Mouse (Mus musculus): ENCODE data around the gene Abcc3.
"Not testable (repeated sequence)": the region's sequence is repeated elsewhere in the genome, so short reads cannot be mapped to it uniquely, and the experiment has no call there.

Gene Abcc3

DNA sequence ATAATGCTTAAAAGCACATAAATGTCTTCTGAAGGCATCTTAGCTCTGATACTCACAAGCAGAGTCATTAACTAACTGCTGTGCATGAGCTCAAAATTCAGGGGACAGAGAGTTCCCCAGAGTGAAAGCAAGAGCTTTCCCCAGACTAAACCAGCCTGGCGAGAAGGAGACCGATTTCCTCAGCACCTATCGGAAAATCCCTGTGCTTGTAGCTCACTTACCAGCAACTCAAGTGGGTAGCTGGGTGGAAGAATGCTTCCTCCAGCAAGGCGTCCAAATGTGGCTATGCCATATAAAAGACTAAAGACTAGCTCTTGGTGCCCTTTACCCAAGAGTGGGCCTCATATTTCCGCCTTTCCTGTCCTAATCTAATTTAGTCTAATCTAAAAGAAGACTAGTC is 9.9 kb upstream of the Abcc3 start:
- DNase-seq (ENCODE audit: low read depth) = no peak

DNA sequence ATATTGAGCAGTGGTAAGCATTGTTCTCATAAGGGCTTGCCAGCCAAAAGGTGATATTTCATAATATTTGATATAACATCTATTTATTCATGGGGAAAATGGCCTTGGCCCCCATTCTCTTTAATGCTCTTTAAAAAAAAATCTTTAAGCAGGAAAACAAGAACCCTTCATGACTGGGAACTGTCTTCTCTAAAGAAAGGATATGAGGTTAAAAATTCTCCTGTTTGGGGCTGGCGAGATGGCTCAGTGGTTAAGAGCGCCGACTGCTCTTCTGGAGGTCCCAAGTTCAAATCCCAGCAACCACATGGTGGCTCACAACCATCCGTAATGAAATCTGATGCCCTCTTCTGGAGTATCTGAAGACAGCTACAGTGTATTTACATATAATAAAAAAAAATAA is 9.2 kb upstream of the Abcc3 start:
- DNase-seq (ENCODE audit: low read depth) = not testable (repeated sequence)

DNA sequence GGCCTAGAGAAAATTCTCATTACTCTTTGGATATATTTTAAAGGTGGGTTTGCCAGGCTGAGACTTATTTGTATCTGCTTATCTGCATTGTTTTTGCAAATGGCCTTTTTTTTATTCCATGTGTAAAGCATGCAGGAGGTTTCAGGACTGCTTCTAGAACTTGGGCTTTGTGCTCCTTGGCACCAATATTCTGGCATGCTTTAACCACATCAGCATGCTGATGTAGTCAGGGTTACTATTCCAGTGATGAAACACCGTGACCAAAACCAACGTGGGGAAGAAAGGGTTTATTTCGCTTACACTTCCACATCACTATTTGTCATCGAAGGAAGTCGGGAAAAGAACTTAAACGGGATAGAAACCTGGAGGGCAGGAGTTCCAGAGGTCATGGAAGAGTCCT is 8.2 kb upstream of the Abcc3 start:
- no peak for DNase-seq (ENCODE audit: low read depth)

DNA sequence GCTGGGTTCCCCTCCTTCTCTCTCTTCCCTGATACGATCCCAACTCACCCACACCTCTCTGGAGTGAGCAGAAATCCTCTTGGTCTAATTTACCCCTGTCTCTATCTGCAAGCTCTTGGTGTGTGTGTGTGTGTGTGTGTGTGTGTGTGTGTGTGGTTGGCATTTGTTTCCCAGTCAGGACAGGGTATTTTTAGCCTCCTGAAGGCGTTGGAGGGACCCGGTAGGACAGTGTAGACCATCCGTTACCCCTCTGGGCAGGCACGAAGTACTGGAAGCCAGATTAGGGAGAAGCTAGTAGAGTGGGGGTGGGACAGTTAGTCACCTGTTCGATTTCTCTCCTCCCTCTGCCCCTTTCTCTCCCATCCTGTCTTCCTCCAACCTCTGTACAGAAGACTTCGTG is 1.3 kb upstream of the Abcc3 start:
- DNase-seq (ENCODE audit: low read depth) = no peak

DNA sequence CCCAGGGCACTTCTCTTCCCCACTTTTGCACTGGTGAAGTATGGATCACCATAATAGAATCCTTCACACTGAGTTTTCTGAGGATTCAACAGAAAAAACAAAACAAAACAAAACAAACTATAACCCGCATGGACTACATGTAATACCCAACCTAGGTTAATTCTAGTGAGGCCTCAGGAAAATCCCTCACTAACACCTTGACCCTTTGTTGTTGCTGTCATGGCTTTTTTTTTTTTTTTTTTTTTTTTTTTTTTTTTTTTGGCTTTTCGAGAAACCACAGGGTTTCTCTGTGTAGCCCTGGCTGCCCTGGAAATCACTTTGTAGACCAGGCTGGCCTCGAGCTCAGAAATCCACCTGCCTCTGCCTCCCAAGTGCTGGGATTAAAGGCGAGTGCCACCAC is 693 bp upstream of the Abcc3 start:
- not testable (repeated sequence) for DNase-seq (ENCODE audit: low read depth)

DNA sequence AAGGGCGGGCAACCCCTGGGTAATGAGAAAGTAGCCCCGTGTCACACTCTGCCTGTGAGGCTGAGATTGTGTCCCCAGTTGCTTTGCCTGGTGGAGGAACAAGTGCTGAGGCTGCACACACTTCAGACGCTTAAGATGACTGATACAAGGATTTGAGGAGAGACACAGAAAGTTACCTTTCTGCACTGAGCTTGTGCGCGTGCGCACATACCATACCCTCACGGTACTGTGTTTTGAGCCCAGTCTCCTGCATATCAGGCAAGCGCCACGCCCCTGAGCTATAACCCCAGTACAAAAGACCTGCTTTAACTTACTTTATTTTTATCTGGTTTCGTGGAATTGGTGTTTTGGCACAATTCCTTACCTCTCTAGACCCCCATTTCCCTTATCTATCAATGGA is 1.1 kb downstream of the Abcc3 start:
- no peak for DNase-seq (ENCODE audit: low read depth)

DNA sequence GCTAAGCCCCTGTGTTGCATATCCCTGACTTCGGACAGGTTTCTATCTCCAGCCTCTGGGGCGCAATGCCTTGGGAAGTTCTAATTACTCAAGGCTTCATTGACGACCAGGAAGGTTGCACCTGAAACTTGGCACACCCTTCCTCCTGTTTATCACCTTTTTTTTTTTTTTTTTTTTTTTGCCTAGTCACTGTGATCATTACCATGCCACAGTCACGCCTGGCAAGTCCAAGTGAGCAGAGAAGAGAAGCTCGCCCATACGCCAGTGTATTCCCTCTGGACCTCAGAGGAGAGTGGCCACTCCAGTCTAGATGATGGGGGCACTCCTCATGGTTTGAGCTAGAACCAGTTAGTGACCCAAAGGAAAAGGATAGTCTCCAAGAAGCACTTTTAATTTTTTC is 2.0 kb downstream of the Abcc3 start:
- DNase-seq (ENCODE audit: low read depth) = no peak

DNA sequence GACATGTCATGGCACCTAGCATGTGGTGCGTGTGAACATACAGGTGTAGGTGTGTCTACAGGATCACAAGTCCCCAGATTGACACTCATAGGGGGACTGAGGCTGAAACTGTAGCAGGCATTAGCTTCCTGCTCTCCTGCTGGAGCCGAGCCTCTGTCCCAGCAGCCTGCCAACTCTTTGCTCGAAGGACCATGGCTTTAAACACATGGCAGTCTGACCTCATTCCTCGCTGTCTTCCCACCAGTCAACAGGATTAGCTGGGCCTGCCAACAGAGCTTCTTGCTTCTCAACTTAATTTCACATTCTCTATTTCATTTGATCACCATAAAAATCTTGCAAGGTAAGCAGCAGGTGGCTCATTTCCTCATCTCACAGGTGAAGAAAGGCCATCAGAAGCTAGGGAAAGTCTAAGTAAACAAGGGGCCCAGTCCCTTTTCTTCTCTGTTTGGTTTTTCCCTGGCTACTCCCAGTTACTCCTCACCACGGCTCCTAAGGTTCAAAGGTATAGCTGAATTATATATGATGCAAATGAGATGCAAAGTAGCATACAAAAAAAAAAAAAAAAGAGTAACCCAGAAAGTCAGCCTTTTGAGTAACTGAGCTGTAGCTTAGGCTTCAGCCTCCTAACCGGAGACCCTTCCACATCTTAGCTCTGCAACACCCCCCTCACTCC is 2.9 kb downstream of the Abcc3 start:
- no peak for DNase-seq (ENCODE audit: low read depth)

DNA sequence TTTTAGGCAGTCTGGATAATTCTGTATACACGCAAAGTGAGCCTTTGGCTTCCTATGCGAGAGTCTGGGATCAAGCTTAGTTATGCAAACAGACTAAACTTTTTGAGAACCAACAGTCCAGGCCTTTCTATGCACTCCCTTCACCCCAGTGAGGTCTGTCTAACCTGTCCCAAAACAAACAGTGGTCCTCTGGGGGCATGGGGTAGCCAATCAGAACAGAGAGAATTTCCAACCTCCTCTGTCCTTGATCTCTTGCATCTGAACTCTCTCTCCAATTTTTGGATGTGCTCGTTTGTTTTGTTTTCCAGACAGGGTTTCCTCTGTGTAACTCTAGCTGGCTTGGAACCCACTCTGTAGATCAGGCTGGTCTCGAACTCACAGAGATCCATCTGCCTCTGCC is 3.8 kb downstream of the Abcc3 start:
- DNase-seq (ENCODE audit: low read depth) = no peak

DNA sequence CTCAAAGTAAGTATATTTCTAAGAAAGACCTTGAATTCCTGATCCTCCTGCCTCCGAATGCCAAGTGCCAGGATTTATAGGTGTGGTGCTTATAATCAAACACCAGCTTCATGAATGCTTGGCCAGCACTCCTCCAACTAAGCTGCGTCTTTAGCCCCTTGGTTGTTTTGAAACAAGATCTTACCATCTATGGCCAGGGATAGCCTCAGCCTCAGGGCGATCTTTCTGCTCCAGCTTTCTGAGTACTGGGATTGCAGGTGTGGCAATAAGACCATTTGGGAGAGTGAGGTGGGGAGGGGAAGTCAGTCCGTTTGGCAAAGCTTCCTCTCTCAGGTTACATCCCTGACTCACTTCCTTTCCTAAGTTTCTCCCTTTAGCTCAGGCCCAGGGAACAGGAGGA is 5.0 kb downstream of the Abcc3 start:
- no peak for DNase-seq (ENCODE audit: low read depth)

DNA sequence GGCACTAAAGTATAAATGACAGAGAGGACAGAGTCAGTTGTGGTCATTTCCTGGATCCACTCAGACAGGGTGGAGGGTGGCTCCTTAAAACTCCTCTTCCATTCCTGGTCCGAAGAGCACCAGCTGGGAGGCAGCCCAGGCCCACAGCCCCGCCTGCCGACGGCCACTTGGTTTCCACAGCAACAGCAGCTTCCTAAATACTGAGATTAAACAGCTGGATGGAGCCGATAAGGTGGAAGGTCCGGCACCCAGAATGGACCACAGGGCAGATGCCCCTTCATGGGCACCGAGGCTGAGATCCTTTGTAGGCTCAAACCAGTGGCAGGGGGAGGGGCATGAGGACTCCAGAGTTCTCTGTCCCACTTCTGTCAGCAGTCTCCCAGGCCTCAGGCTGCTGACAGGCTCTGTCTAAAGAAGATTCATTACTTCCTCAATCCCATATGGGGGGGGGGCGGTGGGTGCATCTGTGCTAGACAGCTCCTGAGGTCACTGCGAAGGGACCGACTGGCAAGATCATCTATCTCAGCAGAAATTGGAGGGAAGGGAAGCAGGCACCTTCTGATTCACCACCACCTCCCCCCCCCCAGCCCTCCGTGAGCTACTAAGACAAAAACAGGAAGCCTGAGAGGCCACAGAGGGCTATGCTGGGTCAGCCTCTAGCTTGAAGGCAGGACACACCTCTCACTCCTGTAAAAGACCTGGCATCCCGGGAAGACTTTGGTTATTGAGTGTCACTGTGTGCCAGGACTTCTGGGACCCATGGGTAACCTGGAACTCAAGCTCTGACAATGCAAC is 6.6 kb downstream of the Abcc3 start:
- no peak for DNase-seq (ENCODE audit: low read depth)

DNA sequence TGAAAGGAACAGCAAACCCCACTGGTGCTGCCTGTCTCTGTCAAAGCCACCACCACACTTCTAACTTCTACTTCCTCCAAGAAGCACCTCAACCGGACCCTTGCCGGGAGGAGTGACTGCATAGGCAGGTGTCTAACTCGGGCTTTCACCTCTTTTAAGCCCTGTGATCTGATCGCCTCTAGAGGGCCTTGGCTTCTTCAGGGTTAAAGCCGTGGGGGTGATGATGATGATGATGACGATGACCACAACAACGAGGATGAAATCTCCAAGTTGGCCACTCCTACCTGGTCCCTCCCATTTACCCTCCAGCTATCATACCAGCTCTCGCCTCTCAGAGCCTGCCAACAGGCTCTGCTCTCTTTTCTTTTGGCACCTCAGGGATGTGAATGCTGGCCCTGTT is 13.1 kb downstream of the Abcc3 start:
- no peak for DNase-seq (ENCODE audit: low read depth)

DNA sequence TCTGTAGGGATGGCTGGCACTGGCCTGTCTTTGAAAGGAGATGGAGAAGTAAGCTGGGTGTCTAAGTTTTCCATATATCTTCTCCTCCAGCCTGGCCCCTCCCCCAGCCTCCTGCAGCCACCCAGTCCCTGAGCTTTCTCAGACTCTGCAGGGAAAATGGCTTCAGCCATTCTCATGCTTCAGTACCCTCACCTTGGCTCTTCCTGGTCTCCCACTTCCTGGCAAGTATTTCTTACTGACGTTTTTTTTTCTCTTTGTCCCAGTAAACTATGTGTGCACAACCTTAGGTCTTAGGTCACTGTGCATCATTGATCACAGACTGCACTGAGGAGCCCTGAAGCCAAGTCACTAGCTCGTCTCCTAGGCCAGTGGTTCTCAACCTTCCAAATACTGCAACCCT is 13.7 kb downstream of the Abcc3 start:
- DNase-seq (ENCODE audit: low read depth) = no peak

DNA sequence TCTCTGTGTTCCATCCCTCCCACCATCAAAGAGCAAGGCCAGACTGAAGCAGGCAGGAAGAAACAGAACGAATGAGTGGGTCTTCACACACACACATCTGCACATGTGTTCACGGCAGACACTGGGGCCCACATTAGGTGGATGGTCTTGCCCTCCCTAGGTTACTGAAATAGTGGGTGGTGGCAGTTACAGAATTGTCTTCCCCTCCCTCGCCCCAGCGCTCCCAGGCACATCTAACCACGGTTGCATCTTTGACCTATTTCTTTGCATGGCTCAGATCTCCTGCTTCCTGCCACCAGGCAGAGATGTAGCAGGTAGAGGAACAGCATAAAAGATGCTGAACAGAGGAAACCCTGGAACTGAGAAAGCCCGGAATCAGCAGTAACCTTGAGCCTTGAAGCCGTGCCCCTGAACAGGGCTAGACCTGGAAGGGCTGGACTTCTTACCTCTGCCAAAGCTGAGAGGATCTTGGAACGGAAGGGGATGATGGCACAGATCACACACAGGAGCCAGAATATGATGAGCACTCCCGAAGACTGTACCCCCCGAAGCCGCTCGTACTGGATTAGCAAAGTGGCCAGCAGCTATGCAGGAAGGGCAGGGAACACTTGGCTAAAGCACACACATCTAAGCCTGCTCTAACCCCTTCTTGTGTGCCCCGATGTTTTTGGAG is 18.4 kb downstream of the Abcc3 start:
- DNase-seq (ENCODE audit: low read depth) = no peak

DNA sequence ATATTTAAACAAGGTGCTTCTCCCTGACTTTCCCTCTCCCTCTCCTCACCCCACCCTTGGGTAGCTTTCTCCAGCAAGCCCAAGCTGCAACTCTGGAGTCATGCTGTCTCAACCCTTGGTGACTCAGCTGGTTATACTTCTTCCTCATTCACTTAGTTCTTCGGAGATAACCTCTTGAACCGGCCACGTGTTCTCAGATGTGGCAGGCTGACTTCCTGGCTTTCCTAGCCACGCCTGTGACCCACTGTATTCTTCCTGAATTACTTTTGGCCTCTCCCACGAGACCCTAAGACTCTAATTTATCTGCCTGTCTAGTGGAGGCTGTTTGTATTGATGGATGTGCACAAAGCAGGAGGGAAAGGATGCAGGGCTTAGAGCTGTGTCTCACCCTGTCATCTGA is 22.0 kb downstream of the Abcc3 start:
- DNase-seq (ENCODE audit: low read depth) = no peak

DNA sequence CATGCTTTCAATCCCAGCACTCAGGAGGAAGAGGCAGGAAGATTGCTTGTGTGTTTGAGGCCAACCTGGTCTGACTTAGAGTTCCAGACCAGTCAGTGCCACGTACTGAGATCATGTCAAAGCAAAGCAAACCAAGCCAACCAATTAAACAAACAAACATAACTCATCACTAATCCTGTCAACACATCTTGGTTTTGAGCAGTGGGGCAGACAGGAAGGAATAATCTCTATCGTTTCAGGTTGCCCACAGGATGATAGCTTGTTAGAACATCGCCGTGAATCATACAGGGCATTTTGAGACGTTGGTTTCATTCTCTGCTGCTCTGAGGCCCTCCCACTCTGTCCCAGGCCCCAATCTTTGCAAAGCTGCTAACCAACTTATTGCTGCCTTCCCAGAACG is 22.8 kb downstream of the Abcc3 start:
- DNase-seq (ENCODE audit: low read depth) = no peak

DNA sequence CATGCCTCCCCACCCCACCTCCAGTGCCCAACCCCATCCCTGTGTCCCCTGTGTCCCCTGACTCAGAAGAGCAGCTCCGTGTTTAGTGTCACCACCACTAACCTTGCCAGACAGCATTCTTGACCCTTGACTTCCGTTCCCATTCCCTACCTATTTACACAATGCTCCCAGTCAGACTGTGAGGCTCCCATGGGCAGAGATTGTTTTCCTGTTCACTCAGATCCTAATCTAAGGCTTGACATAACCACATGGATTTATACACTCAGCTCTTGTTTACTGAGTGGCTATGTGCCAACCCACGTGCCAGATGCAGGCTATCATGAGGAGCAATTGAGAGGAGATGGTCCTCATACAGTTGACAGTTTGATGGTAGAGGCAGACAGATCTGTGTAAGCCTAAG is 27.5 kb downstream of the Abcc3 start:
- no peak for DNase-seq (ENCODE audit: low read depth)

DNA sequence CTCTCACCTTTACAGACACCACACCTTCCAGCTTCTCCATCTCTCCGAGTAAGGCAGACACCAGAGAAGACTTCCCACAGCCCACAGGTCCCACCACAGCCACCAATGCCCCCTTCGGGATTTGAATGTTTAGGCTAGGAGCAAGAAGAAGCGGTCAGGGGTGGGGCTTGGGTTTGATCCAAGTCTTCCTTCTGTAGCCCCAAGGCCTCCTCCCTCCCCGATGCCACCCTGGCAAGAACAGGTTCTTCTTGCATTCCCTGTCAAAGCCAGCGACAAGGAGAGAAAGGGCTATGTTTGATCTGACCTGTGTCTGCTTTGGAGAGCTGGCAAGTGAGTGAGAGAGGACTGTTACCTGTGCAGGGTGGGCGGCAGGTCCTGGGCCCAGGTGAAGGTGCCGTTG is 29.1 kb downstream of the Abcc3 start:
- DNase-seq (ENCODE audit: low read depth) = no peak

DNA sequence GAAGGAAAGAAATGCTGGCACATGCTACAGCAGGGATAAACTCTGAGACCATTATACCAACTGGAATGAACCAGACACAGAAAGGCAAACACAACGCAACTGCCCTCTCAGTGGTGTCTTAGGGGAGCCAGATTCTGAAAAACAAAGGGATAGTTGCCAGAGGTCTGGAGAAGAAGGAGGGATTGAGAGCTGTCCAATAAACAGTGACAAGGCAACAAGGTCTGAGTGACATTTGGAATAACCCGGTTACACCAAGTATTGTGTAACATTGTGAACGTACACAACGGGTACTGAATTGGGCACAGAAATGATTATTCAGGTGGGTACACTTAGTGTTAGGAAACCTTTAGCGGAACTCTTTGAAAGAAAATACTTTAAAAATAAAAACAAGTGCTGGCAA is 30.7 kb downstream of the Abcc3 start:
- DNase-seq (ENCODE audit: low read depth) = no peak

DNA sequence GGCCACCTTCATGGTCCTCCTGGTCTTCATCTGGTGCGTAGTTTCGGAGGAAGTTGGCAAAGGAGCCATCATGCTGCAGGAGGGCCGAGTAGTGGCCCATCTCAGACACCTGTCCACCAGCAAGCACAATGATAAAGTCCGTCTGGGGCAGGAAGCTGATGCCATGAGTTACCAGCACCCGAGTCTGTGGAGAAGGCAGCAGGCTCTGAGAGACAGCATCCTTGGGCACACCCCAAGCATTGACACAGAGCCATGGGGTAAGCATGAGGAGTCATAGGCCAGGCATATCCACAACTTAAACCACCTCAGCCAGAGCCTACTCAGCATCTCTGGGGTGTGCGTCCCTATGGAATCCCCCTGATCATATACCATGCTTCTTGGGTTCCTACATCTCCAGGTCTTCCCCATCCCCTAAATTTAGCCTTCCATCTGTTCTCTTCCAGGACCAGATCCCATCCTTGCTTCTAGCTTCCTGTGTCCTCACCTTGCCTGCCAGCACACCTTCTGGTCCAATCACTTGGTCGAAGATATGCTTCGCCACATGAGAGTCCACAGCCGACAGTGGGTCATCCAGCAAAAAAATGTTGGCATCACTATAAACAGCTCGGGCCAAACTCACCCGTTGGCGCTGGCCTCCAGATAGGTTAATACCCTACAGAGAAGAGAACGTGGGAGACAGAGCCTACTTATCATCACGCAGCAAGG is 31.5 kb downstream of the Abcc3 start:
- DNase-seq (ENCODE audit: low read depth) = no peak

DNA sequence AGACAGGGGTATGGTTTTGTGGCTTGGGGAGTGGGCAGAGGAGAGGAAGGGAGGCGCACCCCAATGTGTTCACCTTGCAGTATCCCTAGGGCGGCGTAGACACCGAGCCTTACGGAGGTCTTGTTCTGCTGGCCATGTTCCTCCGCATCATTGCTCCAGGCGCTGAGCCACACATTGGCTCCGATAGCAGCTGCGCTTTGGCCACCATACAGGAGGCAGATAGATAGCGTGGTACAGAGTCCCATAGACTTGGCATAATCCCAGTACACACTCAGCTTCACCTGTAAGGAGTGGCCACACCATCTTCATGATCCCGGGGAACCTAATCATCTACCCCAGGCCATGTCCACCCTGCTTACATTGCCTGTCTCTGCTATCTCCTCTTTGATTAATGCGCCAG is 33.6 kb downstream of the Abcc3 start:
- DNase-seq (ENCODE audit: low read depth) = no peak

DNA sequence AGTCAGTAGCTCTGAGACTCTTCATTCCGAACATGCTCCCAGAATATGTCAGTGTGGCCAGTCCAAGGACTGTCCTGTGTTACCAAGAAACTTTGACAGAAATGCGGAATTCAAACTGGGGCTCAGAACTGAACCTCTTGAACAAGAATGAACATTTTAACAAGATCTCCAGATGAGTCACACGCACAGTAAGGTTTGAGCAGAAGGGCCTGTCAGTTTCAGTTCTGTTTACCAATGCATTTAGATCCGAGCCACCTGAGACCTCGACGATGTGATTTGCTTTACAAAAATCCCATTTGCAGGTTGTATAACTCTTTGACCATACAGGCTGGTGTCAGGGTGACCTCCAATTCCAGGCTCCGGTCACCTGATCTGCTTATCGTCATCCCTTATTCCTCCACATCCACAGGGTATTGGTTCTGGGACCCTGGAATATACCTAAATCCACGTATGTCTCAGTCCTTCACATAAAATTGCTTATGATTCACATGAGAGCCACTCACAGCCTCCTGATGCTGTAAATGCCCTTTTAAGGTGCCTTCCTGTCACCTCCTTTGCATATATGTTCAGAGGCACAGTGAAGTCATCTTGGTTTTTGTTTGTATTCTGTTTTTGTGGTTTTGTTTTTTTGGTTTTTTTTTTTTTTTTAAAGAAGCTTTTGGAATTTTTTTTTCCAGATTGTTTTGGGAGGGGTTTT is 37.1 kb downstream of the Abcc3 start:
- no peak for DNase-seq (ENCODE audit: low read depth)

All from c-Kit-positive CD71-positive TER-119-negative erythroid progenitor cells, embryonic 14.5 days (primary cell).